Mouse (Mus musculus): Measurements from ENCODE around the gene Acer1.

The Acer1 gene

GRCm38 (mm10) chr17:56906166-56906565 is 75.8 kb downstream of the Acer1 start:
- TF ChIP-seq POU5F1 (IDR thresholded peaks at IDR 0.05; ENCODE audit: borderline replicate concordance, low read length) (no peak), NANOG (IDR thresholded peaks at IDR 0.05; ENCODE audit: borderline replicate concordance, low read length) (no peak), CTCF (conservative IDR thresholded peaks at IDR 0.05; ENCODE audit: low read length) (no peak)
- Histone ChIP-seq H3K4me3 (replicated peaks; ENCODE audit: low read length) (no peak overlapping the region), H3K36me3 (ENCODE audit: insufficient read depth, low read length) (peaks cover 95% of the 10 kb centered on the region), H3K27me3 (ENCODE audit: insufficient read depth, low read length) (no peaks in the 10 kb centered on the region), H3K4me1 (replicated peaks; ENCODE audit: low read depth, low read length) (peaks cover 69% of the 10 kb centered on the region), H3K9me3 (ENCODE audit: low read length) (no peaks in the 10 kb centered on the region)

All from E14TG2a.4 (cell line).